Mouse (Mus musculus): ENCODE data around the gene Ypel5. TPM values are rescaled to one million over a fixed set of nuclear protein-coding genes. Genes with fewer than 3 reads are reported as not detected.

Gene Ypel5
- polyA plus RNA-seq, 1 experiment from 2014 or later = 118 TPM

- no peak overlapping the region for H3K4me2 ChIP-seq (ENCODE audit: low read length)
- no peaks in the 10 kb centered on the region for H3K9me3 ChIP-seq (replicated peaks; ENCODE audit: control insufficient read depth, low read length)
- no peaks in the 10 kb centered on the region for H3K27me3 ChIP-seq (replicated peaks; ENCODE audit: control insufficient read depth, insufficient read depth, low read length)
- H3K4me1 ChIP-seq (ENCODE audit: control insufficient read depth, insufficient read depth, low read length) = 0 out of 2 replicates have a peak, but pooled peaks cover 2% of the 10 kb centered on the region
- DNase-seq (ENCODE audit: low spot score) = no peak
- no peak overlapping the region for H3K27ac ChIP-seq (ENCODE audit: low read depth, low read length)
- no peaks in the 10 kb centered on the region for H3K36me3 ChIP-seq (ENCODE audit: control insufficient read depth, insufficient read depth, low read length)
- WGBS = 56% methylated on average over 8 of the region's 8 CpGs
- ATAC-seq = peak; percentile 63
- no peak overlapping the region for H3K9ac ChIP-seq (ENCODE audit: low read length)
- no peak overlapping the region for H3K4me3 ChIP-seq (ENCODE audit: low read depth, low read length)
These were observed 54.2 kb downstream of the Ypel5 start for GRCm38 (mm10) chr17:72890398-72890898.

GRCm38 (mm10) chr17:72891556-72891955 is 55.3 kb downstream of the Ypel5 start:
- Histone ChIP-seq H3K9ac (ENCODE audit: low read length) (no peak overlapping the region), H3K4me3 (ENCODE audit: low read depth, low read length) (no peak overlapping the region), H3K4me2 (ENCODE audit: low read length) (no peak overlapping the region), H3K4me1 (ENCODE audit: control insufficient read depth, insufficient read depth, low read length) (0 out of 2 replicates have a peak, but pooled peaks cover 2% of the 10 kb centered on the region), H3K27me3 (replicated peaks; ENCODE audit: control insufficient read depth, insufficient read depth, low read length) (no peaks in the 10 kb centered on the region), H3K27ac (ENCODE audit: low read depth, low read length) (no peak overlapping the region), H3K36me3 (ENCODE audit: control insufficient read depth, insufficient read depth, low read length) (no peaks in the 10 kb centered on the region), H3K9me3 (replicated peaks; ENCODE audit: control insufficient read depth, low read length) (no peaks in the 10 kb centered on the region)
- ATAC-seq = no peak
- WGBS = 91% methylated on average over 6 of the region's 6 CpGs
- no peak for DNase-seq (ENCODE audit: low spot score)

GRCm38 (mm10) chr17:72895506-72895905 is 59.3 kb downstream of the Ypel5 start:
- H3K27me3 ChIP-seq (replicated peaks; ENCODE audit: control insufficient read depth, insufficient read depth, low read length) = no peaks in the 10 kb centered on the region
- no peaks in the 10 kb centered on the region for H3K4me1 ChIP-seq (ENCODE audit: control insufficient read depth, insufficient read depth, low read length)
- DNase-seq (ENCODE audit: low spot score) (no peak), ATAC-seq (no peak)
- H3K9me3 ChIP-seq (replicated peaks; ENCODE audit: control insufficient read depth, low read length) = no peaks in the 10 kb centered on the region
- H3K36me3 ChIP-seq (ENCODE audit: control insufficient read depth, insufficient read depth, low read length) = no peaks in the 10 kb centered on the region
- WGBS = 82% methylated on average over 3 of the region's 3 CpGs
- no peak overlapping the region for H3K9ac ChIP-seq (ENCODE audit: low read length)
- H3K4me3 ChIP-seq (ENCODE audit: low read depth, low read length) = no peak overlapping the region
- no peak overlapping the region for H3K27ac ChIP-seq (ENCODE audit: low read depth, low read length)
- no peak overlapping the region for H3K4me2 ChIP-seq (ENCODE audit: low read length)

GRCm38 (mm10) chr17:72897076-72897475 is 60.8 kb downstream of the Ypel5 start:
- H3K27me3 ChIP-seq (replicated peaks; ENCODE audit: control insufficient read depth, insufficient read depth, low read length) = no peaks in the 10 kb centered on the region
- no peak overlapping the region for H3K4me3 ChIP-seq (ENCODE audit: low read depth, low read length)
- no peak overlapping the region for H3K4me2 ChIP-seq (ENCODE audit: low read length)
- H3K4me1 ChIP-seq (ENCODE audit: control insufficient read depth, insufficient read depth, low read length) = no peaks in the 10 kb centered on the region
- no peaks in the 10 kb centered on the region for H3K36me3 ChIP-seq (ENCODE audit: control insufficient read depth, insufficient read depth, low read length)
- ATAC-seq = no peak
- no peak overlapping the region for H3K27ac ChIP-seq (ENCODE audit: low read depth, low read length)
- whole genome bisulfite sequencing = 91% methylated on average over 7 of the region's 7 CpGs
- H3K9me3 ChIP-seq (replicated peaks; ENCODE audit: control insufficient read depth, low read length) = no peaks in the 10 kb centered on the region
- no peak overlapping the region for H3K9ac ChIP-seq (ENCODE audit: low read length)
- DNase-seq (ENCODE audit: low spot score) = no peak

GRCm38 (mm10) chr17:72897961-72898360 is 61.7 kb downstream of the Ypel5 start:
- no peaks in the 10 kb centered on the region for H3K4me1 ChIP-seq (ENCODE audit: control insufficient read depth, insufficient read depth, low read length)
- 93% methylated on average over 5 of the region's 5 CpGs for WGBS
- H3K36me3 ChIP-seq (ENCODE audit: control insufficient read depth, insufficient read depth, low read length) = no peaks in the 10 kb centered on the region
- H3K9me3 ChIP-seq (replicated peaks; ENCODE audit: control insufficient read depth, low read length) = no peaks in the 10 kb centered on the region
- DNase-seq (ENCODE audit: low spot score) = no peak
- no peak overlapping the region for H3K9ac ChIP-seq (ENCODE audit: low read length)
- no peaks in the 10 kb centered on the region for H3K27me3 ChIP-seq (replicated peaks; ENCODE audit: control insufficient read depth, insufficient read depth, low read length)
- no peak overlapping the region for H3K27ac ChIP-seq (ENCODE audit: low read depth, low read length)
- no peak overlapping the region for H3K4me3 ChIP-seq (ENCODE audit: low read depth, low read length)
- ATAC-seq = no peak
- no peak overlapping the region for H3K4me2 ChIP-seq (ENCODE audit: low read length)

GRCm38 (mm10) chr17:72898775-72899174 is 62.5 kb downstream of the Ypel5 start:
- Histone ChIP-seq H3K27me3 (replicated peaks; ENCODE audit: control insufficient read depth, insufficient read depth, low read length) (no peaks in the 10 kb centered on the region), H3K4me2 (ENCODE audit: low read length) (no peak overlapping the region), H3K4me3 (ENCODE audit: low read depth, low read length) (no peak overlapping the region), H3K27ac (ENCODE audit: low read depth, low read length) (no peak overlapping the region), H3K9me3 (replicated peaks; ENCODE audit: control insufficient read depth, low read length) (no peaks in the 10 kb centered on the region), H3K9ac (ENCODE audit: low read length) (no peak overlapping the region), H3K36me3 (ENCODE audit: control insufficient read depth, insufficient read depth, low read length) (no peaks in the 10 kb centered on the region), H3K4me1 (ENCODE audit: control insufficient read depth, insufficient read depth, low read length) (no peaks in the 10 kb centered on the region)
- no peak for DNase-seq (ENCODE audit: low spot score)
- WGBS = 61% methylated on average over 3 of the region's 3 CpGs
- ATAC-seq = no peak

Other genes starting within 250 kb of the Ypel5 start
- 0.55 and 1.3 TPM in 2 replicates for gene Alk, start 231.8 kb upstream of the Ypel5 start, polyA plus RNA-seq (2014; fragmentation: Nextera tagmentation; extraction: Ambion mirVana)
- 8.1 and 8.7 TPM in 2 replicates for gene Lbh, start 81.9 kb downstream of the Ypel5 start, polyA plus RNA-seq (2014; fragmentation: Nextera tagmentation; extraction: Ambion mirVana)